Mouse (Mus musculus) liver, embryonic 14.5 days (tissue): ENCODE measurements around the gene Atg4a-ps.

Source experiments
- CTCF ChIP-seq: IDR thresholded peaks from 2 replicates; pipeline ENCODE4 v1.5.1; 2016; ENCODE audit warnings: antibody characterized with exemption, low read depth, control low read depth
- EP300 ChIP-seq: IDR thresholded peaks from 2 replicates; pipeline ENCODE4 v1.6.1; 2016; ENCODE audit warnings: antibody characterized with exemption, low read depth

DNA sequence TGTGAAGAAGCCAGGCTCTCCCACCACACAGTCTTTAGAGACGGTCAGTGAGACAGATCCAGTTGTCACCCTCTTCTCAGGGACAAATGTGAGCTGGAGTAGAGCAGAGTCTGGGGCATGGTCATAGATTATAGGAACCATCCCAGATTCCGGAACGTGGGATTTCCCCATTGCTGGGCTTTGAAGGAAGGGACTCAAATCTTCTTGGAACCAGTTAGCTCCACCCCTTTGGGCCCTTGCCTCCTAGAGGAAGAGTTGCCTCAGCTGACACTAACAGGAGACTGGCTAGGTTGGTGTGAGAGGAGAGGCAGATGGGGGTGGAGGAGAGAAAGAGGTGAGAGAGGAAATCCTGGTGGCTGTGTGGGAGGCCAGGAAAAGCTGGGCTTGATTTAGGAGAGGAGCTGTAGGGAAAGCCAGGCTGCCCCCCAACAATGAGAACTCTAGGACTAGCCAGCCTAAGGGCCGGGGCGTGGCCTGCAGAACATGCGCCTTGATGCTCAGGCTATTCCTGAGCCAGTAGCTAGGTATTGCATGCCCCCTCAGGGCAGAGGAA, 39.7 kb downstream of the Atg4a-ps start:
- TF ChIP-seq CTCF (no peak), EP300 (no peak)
